Mouse (Mus musculus) frontal cortex, adult 2 months (tissue): ENCODE results near the gene Pias1. TPM values are rescaled to one million over a fixed set of nuclear protein-coding genes. Genes with fewer than 3 reads are reported as not detected.

Experiments used
- polyA plus RNA-seq: library from polyadenylated mRNA; depleted of rRNA; stranded (reverse); fragments of >200 nt; gene quantifications from 2 replicates; pipeline ENCODE4 v1.2.3, GENCODE M21; 2012; rRNA removed

Gene Pias1
- polyA plus RNA-seq, 1 experiment = 32.7 TPM

Other genes with a start within 250 kb of the Pias1 start
- 42.9 and 44.5 TPM in 2 replicates for gene Fem1b, start 176.0 kb downstream of the Pias1 start, polyA plus RNA-seq
- 16.5 and 18.4 TPM in 2 replicates for gene Cln6, start 149.1 kb downstream of the Pias1 start, polyA plus RNA-seq
- gene Calml4, start 129.8 kb downstream of the Pias1 start, polyA plus RNA-seq = 0.23 and 0.64 TPM in 2 replicates
- gene Skor1, start 161.0 kb upstream of the Pias1 start, polyA plus RNA-seq = 0.11 and 0.14 TPM in 2 replicates